Mouse (Mus musculus): ENCODE measurements at regions not wholly inside any gene's neighbourhood (a gene's known extent, or its start where the extent isn't known, plus 50 kb on each side); places are given as distances from the start of the nearest gene placed in this dataset.

DNA sequence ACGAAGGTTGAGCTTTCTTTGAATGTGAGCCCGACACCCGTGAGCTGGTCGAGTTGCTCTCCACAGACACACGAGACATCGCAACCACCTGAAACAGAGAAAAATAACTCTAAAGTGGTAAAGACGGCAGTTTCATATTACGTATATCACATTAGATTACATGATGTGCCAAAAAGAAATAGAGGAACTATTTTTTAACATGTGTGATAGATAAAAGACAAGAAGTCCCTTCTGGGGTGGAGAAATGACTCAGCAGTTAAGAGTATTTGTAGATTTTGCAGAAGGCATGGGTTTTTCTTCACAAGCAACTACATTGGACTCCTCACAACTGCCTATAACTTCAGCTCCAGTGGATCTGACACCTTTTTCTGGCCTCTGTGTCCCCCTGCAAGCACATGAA, 222.2 kb upstream of the Sox2 start:
- TF ChIP-seq CTCF (IDR thresholded peaks at IDR 0.05; ENCODE audit: low read depth, low read length) (no peak), POLR2A (IDR thresholded peaks at IDR 0.05; ENCODE audit: insufficient read depth, low read length) (no peak), EP300 (IDR thresholded peaks at IDR 0.05; ENCODE audit: insufficient read depth, low read depth, low read length) (no peak)

Data from ES-Bruce4 (cell line).